Mouse (Mus musculus) MEL (cell line): ENCODE measurements at regions not wholly inside any gene's neighbourhood (a gene's known extent, or its start where the extent isn't known, plus 50 kb on each side); places are given as distances from the start of the nearest gene placed in this dataset.

Source experiments
- CTCF ChIP-seq, 3 experiments: IDR thresholded peaks in 2 of 3; conservative IDR thresholded peaks in 1 of 3; 2 replicates each; pipeline ENCODE4 v1.5.1; 2011 to 2012; ENCODE audit warnings: low read length in 3 of 3, low read depth in 2 of 3, mild to moderate bottlenecking in 2 of 3, improper control_type of control experiment in 1 of 3, inconsistent platforms in 1 of 3, mixed read lengths in 1 of 3, moderate library complexity in 1 of 3; ENCODE audit not compliant: control insufficient read depth in 1 of 3, insufficient read depth in 1 of 3, poor library complexity in 1 of 3, severe bottlenecking in 1 of 3
- ELF1 ChIP-seq: IDR thresholded peaks from 2 replicates; pipeline ENCODE4 v1.6.1; 2014; ENCODE audit warnings: low read depth, mild to moderate bottlenecking, inconsistent platforms, low read length, improper control_type of control experiment, moderate library complexity
- GABPA ChIP-seq: IDR thresholded peaks from 2 replicates; pipeline ENCODE4 v1.6.1; 2012; ENCODE audit warnings: low read depth, mild to moderate bottlenecking, inconsistent platforms, low read length, improper control_type of control experiment, moderate library complexity
- JUND ChIP-seq: IDR thresholded peaks from 2 replicates; pipeline ENCODE4 v1.6.1; 2011; ENCODE audit warnings: low read depth, mild to moderate bottlenecking, improper control_type of control experiment, low read length
- KAT2A ChIP-seq: conservative IDR thresholded peaks from 2 replicates; pipeline ENCODE4 v1.6.1; 2012; ENCODE audit warnings: low read depth, low read length, improper control_type of control experiment, inconsistent platforms
- MXI1 ChIP-seq: IDR thresholded peaks from 2 replicates; pipeline ENCODE4 v1.6.1; 2011; ENCODE audit warnings: mild to moderate bottlenecking, low read depth, low read length, improper control_type of control experiment
- POLR2A ChIP-seq, 2 experiments: IDR thresholded peaks; 2 replicates each; pipeline ENCODE4 v1.6.1; 2011 to 2012; ENCODE audit warnings: low read length in 2 of 2, mild to moderate bottlenecking in 2 of 2, control low read depth in 1 of 2, improper control_type of control experiment in 1 of 2, low read depth in 1 of 2, moderate library complexity in 1 of 2; ENCODE audit not compliant: control insufficient read depth in 1 of 2, insufficient read depth in 1 of 2, poor library complexity in 1 of 2
- RCOR1 ChIP-seq: IDR thresholded peaks from 2 replicates; pipeline ENCODE4 v1.6.1; 2012; ENCODE audit warnings: low read depth, mild to moderate bottlenecking, inconsistent platforms, low read length, improper control_type of control experiment
- TAL1 ChIP-seq: IDR thresholded peaks from 2 replicates; pipeline ENCODE4 v1.6.1; 2012; ENCODE audit warnings: mild to moderate bottlenecking, inconsistent platforms, low read length, moderate library complexity, mixed read lengths
- TCF12 ChIP-seq: IDR thresholded peaks from 2 replicates; pipeline ENCODE4 v1.6.1; 2014; ENCODE audit warnings: low read depth, mild to moderate bottlenecking, inconsistent platforms, low read length, improper control_type of control experiment, moderate library complexity
- USF1 ChIP-seq: IDR thresholded peaks from 2 replicates; pipeline ENCODE4 v1.6.1; 2014; ENCODE audit warnings: low read depth, mild to moderate bottlenecking, inconsistent platforms, low read length, improper control_type of control experiment, moderate library complexity
- USF2 ChIP-seq, 2 experiments: IDR thresholded peaks; 2 replicates each; pipeline ENCODE4 v1.6.1; 2011 to 2012; ENCODE audit warnings: improper control_type of control experiment in 2 of 2, low read length in 2 of 2, borderline replicate concordance in 1 of 2, inconsistent platforms in 1 of 2, low read depth in 1 of 2, mild to moderate bottlenecking in 1 of 2; ENCODE audit not compliant: insufficient read depth in 1 of 2
- ZC3H11A ChIP-seq: IDR thresholded peaks from 2 replicates; pipeline ENCODE4 v1.6.1; 2012; ENCODE audit warnings: low read depth, mild to moderate bottlenecking, inconsistent platforms, low read length, improper control_type of control experiment
- ZNF384 ChIP-seq: IDR thresholded peaks from 2 replicates; pipeline ENCODE4 v1.6.1; 2012; ENCODE audit warnings: low read depth, mild to moderate bottlenecking, inconsistent platforms, low read length, improper control_type of control experiment

GRCm38 (mm10) chr9:47176044-47176443, 177.5 kb downstream of the Gm4791 start:
- no peak for TF ChIP-seq GABPA
- TF ChIP-seq CTCF (IDR thresholded peaks at IDR 0.05 in 2 of 3, conservative IDR thresholded peaks at IDR 0.05 in 1 of 3; ENCODE audit: control insufficient read depth in 1 of 3, insufficient read depth in 1 of 3, low read depth in 2 of 3, low read length in 3 of 3, poor library complexity in 1 of 3, severe bottlenecking in 1 of 3), result no peak
- TF ChIP-seq POLR2A (IDR thresholded peaks at IDR 0.05; ENCODE audit: control insufficient read depth in 1 of 2, insufficient read depth in 1 of 2, low read depth in 1 of 2, low read length in 2 of 2, poor library complexity in 1 of 2), result no peak
- TF ChIP-seq JUND, result no peak
- no peak for TF ChIP-seq TCF12
- no peak for TF ChIP-seq USF2 (IDR thresholded peaks at IDR 0.05; ENCODE audit: borderline replicate concordance in 1 of 2, insufficient read depth in 1 of 2, low read depth in 1 of 2, low read length in 2 of 2)
- TF ChIP-seq USF1, result no peak
- TF ChIP-seq ELF1, result no peak
- no peak for TF ChIP-seq MXI1
- TF ChIP-seq TAL1, result no peak
- no peak for TF ChIP-seq RCOR1
- no peak for TF ChIP-seq ZC3H11A
- TF ChIP-seq ZNF384, result no peak
- TF ChIP-seq KAT2A, result no peak
